Mouse (Mus musculus): ENCODE measurements at regions not wholly inside any gene's neighbourhood (a gene's known extent, or its start where the extent isn't known, plus 50 kb on each side); places are given as distances from the start of the nearest gene placed in this dataset.

DNA sequence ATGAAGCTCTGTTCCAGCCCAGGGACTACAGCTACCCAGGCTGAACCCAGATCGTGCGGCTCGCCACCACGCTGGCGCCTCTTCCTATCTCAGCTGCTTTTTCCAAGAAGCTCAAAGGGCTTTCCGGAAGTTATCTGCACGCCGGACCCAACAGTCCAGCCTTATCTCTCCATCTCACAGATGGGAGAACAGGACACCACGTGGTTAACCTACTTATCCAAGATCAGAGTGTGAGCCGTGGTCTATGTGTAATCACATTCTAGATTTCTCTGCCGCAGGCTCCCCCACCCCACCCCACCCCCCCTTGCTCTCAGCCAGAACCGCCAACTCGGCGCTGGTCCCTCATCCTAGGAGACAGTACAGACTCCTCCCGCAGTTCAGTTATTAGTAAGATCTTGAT lies 522.4 kb downstream of the Med13l start:
- Histone ChIP-seq H3K9ac (no peak overlapping the region), H3K36me3 (no peaks in the 10 kb centered on the region), H3K27me3 (peaks cover 38% of the 10 kb centered on the region), H3K4me2 (replicated peaks) (no peak overlapping the region), H3K4me1 (peaks cover 14% of the 10 kb centered on the region), H3K27ac (no peak overlapping the region), H3K4me3 (no peak overlapping the region), H3K9me3 (replicated peaks) (0 out of 2 replicates have a peak, but pooled peaks cover 4% of the 10 kb centered on the region)
- ATAC-seq (ENCODE audit: low FRiP score), result no peak
- 80% methylated on average over 15 of the region's 15 CpGs for WGBS

DNA sequence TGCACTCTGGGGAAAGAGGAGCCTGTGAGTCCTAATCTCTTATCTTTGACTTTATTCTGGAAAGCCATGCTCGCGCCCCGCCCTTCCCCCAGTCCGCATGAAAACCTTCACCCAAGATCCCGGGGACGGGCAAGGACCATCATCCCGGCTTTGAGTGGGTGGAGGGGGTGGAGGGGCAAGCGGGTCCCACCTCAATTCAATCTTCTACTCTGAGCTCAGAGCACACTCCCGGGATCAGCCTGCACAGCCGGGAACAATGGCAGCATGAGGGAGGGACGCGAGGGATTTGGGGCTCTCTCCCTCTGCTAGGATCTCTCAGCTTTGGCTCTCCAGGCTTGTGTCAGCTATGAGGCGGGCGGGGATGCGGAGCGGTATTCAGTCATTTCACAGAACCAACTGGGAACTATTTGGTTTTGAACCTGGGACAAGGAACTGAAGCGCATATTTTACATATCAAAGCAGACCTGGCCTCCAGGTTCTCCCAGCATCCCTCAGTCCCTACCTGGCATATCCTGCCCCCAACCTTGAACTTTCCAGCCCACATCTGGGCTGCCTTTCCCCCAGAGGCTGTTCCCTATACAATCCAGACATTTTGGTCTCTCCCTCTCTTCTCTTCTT lies 537.2 kb downstream of the Med13l start:
- no peak overlapping the region for H3K27ac ChIP-seq
- no peaks in the 10 kb centered on the region for H3K36me3 ChIP-seq
- 4% methylated on average over 17 of the region's 17 CpGs for WGBS
- H3K4me2 ChIP-seq (replicated peaks), result peak overlapping the region; percentile 48
- H3K4me1 ChIP-seq, result peaks cover 6% of the 10 kb centered on the region; the same call in 1 of the 2 replicates
- peak overlapping the region; percentile 14 for H3K4me3 ChIP-seq
- ATAC-seq (ENCODE audit: low FRiP score), result no peak
- H3K27me3 ChIP-seq, result peaks cover 8% of the 10 kb centered on the region
- H3K9ac ChIP-seq, result 0 out of 2 replicates have a peak overlapping the region, but pooled peaks have one; percentile 13
- H3K9me3 ChIP-seq (replicated peaks), result no peaks in the 10 kb centered on the region

DNA sequence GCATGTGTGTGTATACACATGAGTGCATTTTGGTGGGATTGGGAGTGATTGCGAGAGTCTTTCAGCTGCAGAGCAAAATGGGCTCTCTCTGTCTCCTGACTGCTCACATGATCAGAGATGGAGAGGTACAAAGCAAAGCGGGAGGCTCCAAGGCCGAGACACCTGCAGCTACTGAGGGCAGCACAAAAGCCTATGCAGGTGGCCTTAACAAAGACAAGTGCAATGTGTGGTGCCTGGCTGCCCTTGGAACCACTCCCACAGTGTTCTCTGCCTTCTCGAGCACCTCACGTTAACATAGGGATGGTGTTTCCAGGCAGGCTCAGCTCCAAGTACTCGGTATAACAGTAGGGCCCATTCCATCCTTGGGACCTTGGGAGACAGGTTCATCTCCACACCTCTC lies 539.3 kb downstream of the Med13l start:
- no peak overlapping the region for H3K27ac ChIP-seq
- H3K27me3 ChIP-seq, result peaks cover 5% of the 10 kb centered on the region; the same call in 1 of the 2 replicates
- no peak overlapping the region for H3K4me3 ChIP-seq
- ATAC-seq (ENCODE audit: low FRiP score), result no peak
- no peak overlapping the region for H3K4me2 ChIP-seq (replicated peaks)
- H3K9me3 ChIP-seq (replicated peaks), result no peaks in the 10 kb centered on the region
- H3K36me3 ChIP-seq, result no peaks in the 10 kb centered on the region
- WGBS, result 75% methylated on average over 6 of the region's 6 CpGs
- H3K9ac ChIP-seq, result no peak overlapping the region
- H3K4me1 ChIP-seq, result peaks cover 6% of the 10 kb centered on the region; the same call in 1 of the 2 replicates

DNA sequence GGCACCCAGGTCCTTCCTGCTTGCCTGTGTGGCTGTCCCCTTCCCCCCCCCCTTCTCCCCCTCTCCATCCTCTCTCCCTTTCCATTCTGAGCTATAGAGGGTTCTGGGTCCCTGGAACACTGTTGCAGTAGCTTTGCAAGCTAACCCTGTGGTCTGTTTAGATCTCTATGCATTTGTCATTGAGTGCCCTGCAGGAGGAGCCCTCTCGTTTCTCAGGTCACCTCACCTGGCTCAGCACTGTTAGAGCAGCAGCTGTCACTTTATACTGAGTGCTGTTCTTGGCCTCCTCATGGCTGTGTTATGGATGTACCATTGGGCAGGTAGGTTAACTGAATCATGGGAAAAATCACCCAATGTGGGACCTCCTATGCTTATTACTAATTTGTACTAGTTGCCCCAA lies 543.0 kb downstream of the Med13l start:
- Histone ChIP-seq H3K4me1 (no peaks in the 10 kb centered on the region), H3K4me2 (replicated peaks) (no peak overlapping the region), H3K9ac (no peak overlapping the region), H3K4me3 (no peak overlapping the region), H3K27ac (no peak overlapping the region), H3K9me3 (replicated peaks) (no peaks in the 10 kb centered on the region), H3K36me3 (no peaks in the 10 kb centered on the region), H3K27me3 (no peaks in the 10 kb centered on the region; the same call in 1 of the 2 replicates)
- no peak for ATAC-seq (ENCODE audit: low FRiP score)
- 37% methylated on average over 1 of the region's 1 CpGs for WGBS

DNA sequence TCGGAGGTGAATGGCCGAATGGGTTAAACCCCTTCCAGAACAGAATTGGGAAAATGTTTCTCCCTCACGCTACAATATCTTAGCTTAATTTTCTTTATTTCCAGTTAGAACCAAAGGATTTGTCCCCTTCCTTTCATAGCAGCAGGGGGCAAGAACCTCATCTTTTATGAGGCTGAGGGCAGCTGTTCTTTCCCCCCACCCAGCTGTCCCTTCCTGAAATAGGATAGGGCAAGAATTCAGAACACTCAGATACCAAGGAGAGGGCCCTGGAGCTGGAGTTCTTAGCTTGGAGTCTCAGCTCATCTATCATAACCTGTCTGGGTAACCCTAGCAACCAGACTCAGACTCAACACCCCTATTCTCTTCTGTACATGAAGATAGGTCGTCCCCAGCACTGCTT lies 547.4 kb downstream of the Med13l start:
- 82% methylated on average over 4 of the region's 4 CpGs for WGBS

DNA sequence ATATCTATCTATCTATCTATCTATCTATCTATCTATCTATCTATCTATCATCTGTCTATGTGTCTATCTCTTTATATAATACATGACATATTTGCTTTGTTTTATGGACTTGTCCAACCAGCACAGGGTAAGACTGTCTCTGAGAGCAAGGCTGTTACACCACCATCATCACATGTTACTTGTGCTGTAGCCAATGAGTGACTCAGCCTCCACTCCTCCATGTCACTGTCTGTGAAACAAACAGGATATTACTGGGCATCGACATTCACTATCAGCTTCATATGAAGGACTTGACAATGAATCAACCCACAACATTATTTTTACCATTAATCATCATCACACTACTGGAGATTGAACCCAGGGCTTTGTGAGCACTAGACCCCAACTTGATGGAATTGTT lies 549.0 kb downstream of the Med13l start:
- peaks cover 6% of the 10 kb centered on the region; the same call in 1 of the 2 replicates for H3K4me1 ChIP-seq
- no peaks in the 10 kb centered on the region for H3K9me3 ChIP-seq (replicated peaks)

More for the DNA sequence above, 547.4 kb downstream of the Med13l start:
- peaks cover 6% of the 10 kb centered on the region; the same call in 1 of the 2 replicates for H3K4me1 ChIP-seq
- no peak overlapping the region for H3K4me2 ChIP-seq (replicated peaks)
- no peak for ATAC-seq (ENCODE audit: low FRiP score)
- no peak overlapping the region for H3K4me3 ChIP-seq
- H3K9me3 ChIP-seq (replicated peaks), result no peaks in the 10 kb centered on the region
- no peak overlapping the region for H3K9ac ChIP-seq
- no peaks in the 10 kb centered on the region for H3K36me3 ChIP-seq
- H3K27me3 ChIP-seq, result no peaks in the 10 kb centered on the region
- H3K27ac ChIP-seq, result no peak overlapping the region

DNA sequence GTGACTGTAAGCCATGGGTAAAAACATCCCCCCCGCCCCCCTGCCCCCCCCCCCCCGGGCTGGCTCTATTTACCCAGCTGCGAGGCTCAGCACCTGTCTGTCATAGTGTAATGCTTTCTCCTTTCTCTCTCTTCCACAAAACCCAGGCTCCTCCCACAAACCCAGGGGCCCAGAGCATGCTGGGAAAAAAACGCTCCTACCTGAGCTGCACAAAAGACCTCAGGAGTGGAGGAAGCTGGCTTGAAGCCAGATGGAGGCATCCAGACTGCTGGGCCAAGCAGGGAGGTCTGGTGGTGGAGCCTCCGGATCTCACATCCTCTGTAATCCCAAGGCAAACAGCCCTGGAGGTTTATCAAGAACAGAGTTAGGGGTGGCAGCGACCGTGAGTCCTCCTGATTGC lies 553.6 kb downstream of the Med13l start:
- no peak overlapping the region for H3K27ac ChIP-seq
- no peaks in the 10 kb centered on the region for H3K9me3 ChIP-seq (replicated peaks)
- no peak for ATAC-seq (ENCODE audit: low FRiP score)

More for the DNA sequence above, 549.0 kb downstream of the Med13l start:
- 86% methylated on average over 1 of the region's 1 CpGs for WGBS
- no peaks in the 10 kb centered on the region for H3K36me3 ChIP-seq
- H3K4me3 ChIP-seq, result no peak overlapping the region
- H3K4me2 ChIP-seq (replicated peaks), result no peak overlapping the region
- no peak overlapping the region for H3K27ac ChIP-seq
- no peak for ATAC-seq (ENCODE audit: low FRiP score)
- no peak overlapping the region for H3K9ac ChIP-seq
- no peaks in the 10 kb centered on the region for H3K27me3 ChIP-seq

DNA sequence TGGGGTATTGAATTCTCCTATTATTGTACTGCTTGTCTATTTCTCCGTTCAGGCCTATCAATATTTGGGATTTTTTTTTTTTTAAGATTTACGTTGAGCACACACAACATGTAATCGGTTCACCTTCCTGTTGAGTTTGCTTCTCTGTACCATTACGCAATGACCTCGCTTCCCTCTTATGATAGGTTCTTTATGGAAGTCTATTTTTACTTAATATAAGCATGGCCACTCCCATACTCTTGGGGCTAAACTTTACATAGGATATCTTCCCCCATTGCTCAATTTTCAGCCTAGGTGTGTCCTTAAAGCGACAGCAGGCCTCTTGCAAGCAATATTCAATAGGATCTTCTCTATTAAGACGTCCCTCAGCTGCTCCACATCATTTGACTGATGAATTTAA lies 544.7 kb upstream of the Tbx3 start:
- WGBS, result 85% methylated on average over 7 of the region's 7 CpGs
- Histone ChIP-seq H3K4me3 (no peak overlapping the region), H3K9ac (no peak overlapping the region), H3K4me2 (replicated peaks) (no peak overlapping the region), H3K36me3 (no peaks in the 10 kb centered on the region), H3K9me3 (replicated peaks) (no peaks in the 10 kb centered on the region), H3K4me1 (no peaks in the 10 kb centered on the region), H3K27me3 (peaks cover 6% of the 10 kb centered on the region; the same call in 1 of the 2 replicates), H3K27ac (no peak overlapping the region)
- ATAC-seq (ENCODE audit: low FRiP score), result no peak

More for the DNA sequence above, 553.6 kb downstream of the Med13l start:
- H3K4me1 ChIP-seq, result peaks cover 6% of the 10 kb centered on the region; the same call in 1 of the 2 replicates
- no peak overlapping the region for H3K4me3 ChIP-seq
- H3K4me2 ChIP-seq (replicated peaks), result no peak overlapping the region
- no peaks in the 10 kb centered on the region for H3K27me3 ChIP-seq
- H3K9ac ChIP-seq, result no peak overlapping the region
- H3K36me3 ChIP-seq, result no peaks in the 10 kb centered on the region
- 56% methylated on average over 6 of the region's 7 CpGs for WGBS

DNA sequence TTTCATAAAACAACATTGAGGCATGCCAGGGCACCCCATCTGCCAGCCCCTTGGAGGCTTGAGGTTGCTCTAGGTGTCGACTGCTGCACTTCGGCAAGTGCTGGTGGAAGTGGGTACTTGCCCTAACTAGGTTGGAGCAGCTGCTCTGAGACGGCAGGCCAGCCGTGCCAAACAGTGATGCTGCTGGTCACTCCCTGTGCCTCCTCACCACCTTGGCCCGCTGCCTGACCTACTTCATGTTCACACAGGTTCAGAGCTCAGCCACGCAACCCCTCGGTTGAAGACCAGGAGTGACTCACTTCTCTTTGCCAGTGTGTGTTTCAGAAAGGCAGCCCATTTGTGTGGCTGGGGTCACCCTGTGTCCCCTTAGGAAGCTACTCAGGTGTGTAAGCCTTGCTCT lies 540.3 kb upstream of the Tbx3 start:
- ATAC-seq (ENCODE audit: low FRiP score), result no peak
- Histone ChIP-seq H3K9ac (no peak overlapping the region), H3K9me3 (replicated peaks) (no peaks in the 10 kb centered on the region)

DNA sequence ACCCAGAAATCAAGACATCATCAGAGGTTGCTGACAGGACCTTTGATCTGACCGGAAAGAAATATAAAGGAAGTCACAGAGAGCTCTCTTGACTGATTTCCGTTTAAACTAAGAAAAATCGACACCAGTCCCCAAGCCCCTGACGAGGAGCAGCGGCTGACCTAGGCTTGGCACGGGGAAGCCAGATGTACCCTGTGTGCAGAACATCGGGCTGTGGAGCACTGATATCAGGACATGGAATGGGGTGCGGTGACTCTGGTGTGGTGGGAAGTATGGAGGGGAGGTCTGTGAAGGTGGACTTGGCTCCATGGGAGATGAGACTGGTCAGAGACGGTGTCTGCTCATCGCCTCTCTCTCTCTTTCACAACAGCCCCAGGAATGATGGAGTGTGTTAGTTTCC lies 539.0 kb upstream of the Tbx3 start:
- Histone ChIP-seq H3K9me3 (replicated peaks) (no peaks in the 10 kb centered on the region), H3K27me3 (peaks cover 11% of the 10 kb centered on the region; the same call in 1 of the 2 replicates), H3K4me3 (no peak overlapping the region), H3K27ac (no peak overlapping the region), H3K9ac (no peak overlapping the region), H3K4me1 (0 out of 2 replicates have a peak, but pooled peaks cover 4% of the 10 kb centered on the region), H3K4me2 (replicated peaks) (no peak overlapping the region), H3K36me3 (no peaks in the 10 kb centered on the region)
- no peak for ATAC-seq (ENCODE audit: low FRiP score)
- WGBS, result 57% methylated on average over 10 of the region's 10 CpGs

More for the DNA sequence above, 540.3 kb upstream of the Tbx3 start:
- H3K4me3 ChIP-seq, result no peak overlapping the region
- H3K4me1 ChIP-seq, result 0 out of 2 replicates have a peak, but pooled peaks cover 4% of the 10 kb centered on the region
- no peak overlapping the region for H3K27ac ChIP-seq
- no peaks in the 10 kb centered on the region for H3K36me3 ChIP-seq
- H3K4me2 ChIP-seq (replicated peaks), result no peak overlapping the region
- 91% methylated on average over 7 of the region's 7 CpGs for WGBS
- H3K27me3 ChIP-seq, result peaks cover 11% of the 10 kb centered on the region; the same call in 1 of the 2 replicates

DNA sequence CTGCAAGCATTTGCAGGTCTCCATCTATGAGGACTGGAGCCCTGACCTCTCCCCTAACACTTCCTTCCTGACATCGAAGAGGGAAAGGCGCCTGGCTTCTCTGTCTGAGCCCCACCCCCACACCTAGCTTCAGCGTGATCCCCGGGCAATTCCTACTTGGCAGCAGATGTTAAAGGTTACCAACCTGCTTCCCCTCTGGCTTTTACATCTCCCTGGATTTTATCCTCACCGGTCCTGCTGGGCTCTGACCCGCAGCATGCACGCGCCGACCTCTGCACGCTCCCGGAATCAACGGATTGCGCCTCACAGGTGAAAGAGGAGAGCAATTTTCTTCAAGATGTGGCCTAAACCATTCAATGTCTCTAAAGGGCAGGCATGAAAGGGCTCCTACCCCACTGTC lies 537.1 kb upstream of the Tbx3 start:
- Histone ChIP-seq H3K4me3 (no peak overlapping the region), H3K27me3 (peaks cover 7% of the 10 kb centered on the region; the same call in 1 of the 2 replicates), H3K27ac (no peak overlapping the region), H3K4me2 (replicated peaks) (no peak overlapping the region), H3K4me1 (peaks cover 6% of the 10 kb centered on the region), H3K9ac (no peak overlapping the region), H3K36me3 (no peaks in the 10 kb centered on the region), H3K9me3 (replicated peaks) (no peaks in the 10 kb centered on the region)
- no peak for ATAC-seq (ENCODE audit: low FRiP score)
- WGBS, result 45% methylated on average over 13 of the region's 13 CpGs

DNA sequence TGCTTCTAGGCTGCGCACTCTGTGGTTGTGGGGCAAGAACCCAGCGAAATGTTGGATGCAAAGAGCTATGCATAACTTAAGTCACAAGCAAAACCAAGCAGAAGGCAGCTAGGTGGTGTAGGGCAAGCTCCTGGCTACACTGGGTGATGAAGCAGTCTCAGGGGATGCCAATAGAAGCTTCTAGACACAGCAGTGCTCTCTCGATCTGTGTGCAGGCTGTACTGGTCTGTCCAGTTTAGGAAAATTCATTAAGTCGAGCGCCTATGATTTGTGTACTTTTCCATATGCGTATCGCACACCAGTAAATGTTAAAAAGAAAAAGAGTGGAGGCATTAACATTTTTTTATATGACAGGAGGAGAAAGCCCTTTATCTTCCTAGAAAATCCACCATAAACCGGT lies 533.6 kb upstream of the Tbx3 start:
- Histone ChIP-seq H3K9me3 (replicated peaks) (no peaks in the 10 kb centered on the region), H3K4me3 (no peak overlapping the region), H3K9ac (no peak overlapping the region), H3K27ac (no peak overlapping the region), H3K4me1 (peaks cover 9% of the 10 kb centered on the region), H3K36me3 (no peaks in the 10 kb centered on the region), H3K27me3 (peaks cover 5% of the 10 kb centered on the region; the same call in 1 of the 2 replicates), H3K4me2 (replicated peaks) (no peak overlapping the region)
- no peak for ATAC-seq (ENCODE audit: low FRiP score)
- WGBS, result 85% methylated on average over 8 of the region's 8 CpGs

DNA sequence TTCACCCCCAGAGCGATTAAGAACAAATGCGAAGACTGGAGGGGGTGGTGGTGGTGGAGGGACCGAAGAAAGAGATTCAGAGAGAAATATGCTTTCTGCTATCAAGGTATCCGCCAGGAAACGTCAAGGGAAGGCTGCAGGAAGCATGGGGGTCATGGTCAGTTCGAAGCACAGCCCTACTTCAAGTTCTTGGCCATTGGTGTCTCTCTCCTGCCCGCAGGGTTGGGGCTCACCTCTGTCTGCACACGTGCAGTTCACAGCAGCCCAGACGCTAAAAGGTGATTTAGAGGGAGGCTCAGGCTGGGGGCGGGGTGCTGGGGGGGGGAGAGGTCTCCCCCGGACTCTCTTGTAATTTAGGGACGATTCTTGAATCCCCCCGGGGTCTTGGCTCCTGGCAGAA lies 533.1 kb upstream of the Tbx3 start:
- Histone ChIP-seq H3K27ac (no peak overlapping the region), H3K9ac (no peak overlapping the region), H3K36me3 (no peaks in the 10 kb centered on the region), H3K9me3 (replicated peaks) (no peaks in the 10 kb centered on the region), H3K4me2 (replicated peaks) (no peak overlapping the region), H3K27me3 (peaks cover 5% of the 10 kb centered on the region; the same call in 1 of the 2 replicates), H3K4me1 (peaks cover 9% of the 10 kb centered on the region), H3K4me3 (no peak overlapping the region)
- no peak for ATAC-seq (ENCODE audit: low FRiP score)
- 66% methylated on average over 13 of the region's 13 CpGs for WGBS
